Mouse (Mus musculus) layer of hippocampus, postnatal 10 days (tissue): ENCODE results near the gene Psma4. TPM values are rescaled to one million over a fixed set of nuclear protein-coding genes. Genes with fewer than 3 reads are reported as not detected.

Source experiments
- DNase-seq, 2 experiments: peaks; one replicate each; pipeline ENCODE4 v3.0.0; 2021; ENCODE audit warnings: low spot score in 2 of 2
- total RNA-seq, 2 experiments: library from RNA; stranded (reverse); gene quantifications; 2 replicates each; pipeline ENCODE4 v1.2.3; 2021

Gene Psma4
- total RNA-seq, 2 experiments from 2014 or later = 159 to 168 TPM

DNA sequence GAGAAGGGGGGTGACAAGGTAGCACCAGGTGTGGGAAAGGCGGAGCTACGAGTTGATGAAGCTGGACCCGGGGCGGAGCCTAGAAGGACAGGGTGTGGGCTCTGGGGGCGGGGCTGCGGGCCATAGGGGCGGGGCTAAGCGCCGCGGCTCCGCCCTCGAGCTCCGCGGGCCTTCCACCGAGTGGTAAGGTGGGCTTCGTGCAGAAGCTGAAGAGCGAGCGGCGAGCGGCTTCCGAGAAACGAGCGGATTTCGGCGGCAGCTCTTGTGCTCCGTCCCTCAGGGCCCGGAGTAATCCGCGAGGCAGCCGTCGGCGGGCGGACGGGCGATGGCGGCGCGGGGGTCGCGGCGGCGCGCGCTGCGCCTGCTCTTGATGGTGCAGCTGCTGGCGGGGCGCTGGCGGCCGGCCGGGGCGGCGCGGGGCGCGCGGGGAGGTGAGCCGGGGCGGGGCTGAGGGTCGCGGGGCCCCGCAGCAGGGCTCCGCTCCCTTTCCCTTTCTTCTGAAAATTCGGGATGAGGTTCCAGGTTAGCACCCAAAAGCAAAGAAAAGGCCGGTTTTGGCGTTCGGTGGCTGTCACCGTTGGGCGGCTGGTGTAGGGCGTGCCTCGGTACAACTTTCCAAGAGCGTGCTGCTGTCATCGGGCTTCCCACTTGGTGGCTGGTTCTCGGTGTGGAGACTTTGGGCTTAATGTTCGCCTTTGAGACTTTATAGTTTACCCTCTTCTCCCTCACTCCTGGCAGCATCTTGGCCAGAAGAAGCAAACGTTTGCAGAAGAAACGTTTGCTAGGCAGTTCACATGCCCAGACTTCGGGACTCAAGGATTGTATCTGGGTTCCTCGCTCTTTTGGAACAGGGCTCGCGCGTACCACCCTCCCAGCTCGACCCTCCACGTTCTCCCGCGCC is 31.0 kb downstream of the Psma4 start:
- DNase-seq = peak; percentile 29 to 50

DNA sequence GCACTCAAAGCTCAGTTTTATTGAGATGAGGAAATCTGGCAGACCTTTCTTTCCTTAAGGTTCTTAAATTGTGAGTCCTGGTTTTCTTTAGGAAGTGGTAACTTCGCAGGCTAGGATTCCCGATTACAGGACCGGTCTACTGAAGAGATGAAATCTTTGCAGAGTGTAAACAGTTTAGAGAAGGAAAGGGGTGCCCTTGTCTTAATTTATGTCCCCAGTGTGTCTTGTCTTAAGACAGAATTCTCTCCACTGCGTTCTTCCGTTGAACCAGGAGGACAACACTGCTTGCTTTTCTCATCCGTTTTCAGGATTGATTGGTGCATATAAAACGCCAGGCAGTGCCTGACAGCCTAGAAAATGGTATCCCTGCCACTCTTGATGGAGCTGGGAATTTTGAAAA is 31.8 kb downstream of the Psma4 start:
- DNase-seq = no peak

- no peak for DNase-seq
Measured at GRCm38 (mm10) chr9:54990362-54990761, 39.8 kb downstream of the Psma4 start.

DNA sequence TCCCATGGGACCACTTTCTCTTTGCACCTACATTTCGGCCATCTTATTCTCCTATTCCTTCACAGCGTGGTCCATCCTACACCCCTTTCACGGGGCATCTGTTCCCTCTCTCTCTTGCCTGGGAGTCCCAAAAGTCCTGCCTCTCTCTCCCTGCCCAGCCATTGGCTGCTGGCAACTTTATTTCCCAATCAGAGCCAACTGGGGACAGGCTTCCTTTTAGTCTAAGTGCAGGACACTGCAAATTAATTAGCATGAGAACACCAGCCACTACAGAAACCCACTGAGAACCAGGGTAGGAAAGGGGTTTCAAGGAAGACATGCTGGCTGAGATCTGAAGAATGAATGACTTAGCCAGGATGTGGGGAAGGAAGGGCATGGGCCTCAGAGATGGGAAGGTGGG is 43.8 kb downstream of the Psma4 start:
- no peak for DNase-seq

DNA sequence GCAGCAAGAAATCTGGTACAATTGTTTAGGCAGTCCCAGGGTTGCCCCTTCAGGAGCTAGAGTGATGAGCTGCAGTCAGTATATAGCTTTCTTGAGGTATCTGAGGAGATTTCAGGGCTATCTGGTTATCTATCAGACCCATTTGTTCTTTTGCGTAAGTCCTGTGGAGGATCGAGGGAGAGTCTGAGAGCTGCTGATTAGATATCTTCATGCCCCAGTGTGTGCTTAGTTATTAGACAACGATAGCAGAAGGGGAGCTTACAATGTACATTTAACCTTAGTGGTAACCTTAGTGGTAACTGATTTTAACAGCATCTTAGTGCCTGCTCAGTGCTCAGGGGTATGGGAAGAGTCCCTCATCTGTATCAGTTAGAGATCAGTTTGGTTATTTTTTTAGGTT is 45.1 kb downstream of the Psma4 start:
- no peak for DNase-seq

- no peak for DNase-seq
Measured at GRCm38 (mm10) chr9:55003609-55004008, 53.0 kb downstream of the Psma4 start.

Other genes with a start within 250 kb of the Psma4 start
- gene Wdr61, start 216.3 kb upstream of the Psma4 start, total RNA-seq = 10 to 100 TPM; 53.4 to 53.9 TPM
- gene Crabp1, start 186.0 kb upstream of the Psma4 start, total RNA-seq = 1 to 10 TPM; 5.5 to 5.7 TPM
- 10 to 100 TPM; 74.6 to 78.2 TPM for gene Ireb2, start 87.0 kb upstream of the Psma4 start, total RNA-seq
- gene Hykk, start 33.5 kb upstream of the Psma4 start, total RNA-seq = 1 to 10 TPM; 1.9 to 2.2 TPM
- under 1 TPM in 1 of 2 experiments, not detected in 1; 0.47 TPM for gene AY074887, start 208 bp downstream of the Psma4 start, total RNA-seq
- gene Chrna5, start 30.1 kb downstream of the Psma4 start, total RNA-seq = 10 to 100 TPM; 16.1 to 18.4 TPM
- 1 to 10 TPM; 1.2 to 1.7 TPM for gene Chrna3, start 75.8 kb downstream of the Psma4 start, total RNA-seq
- under 1 TPM in 1 of 2 experiments, not detected in 1; 0.11 TPM for gene Chrnb4, start 98.0 kb downstream of the Psma4 start, total RNA-seq
- gene Ube2q2, start 198.1 kb downstream of the Psma4 start, total RNA-seq = 10 to 100 TPM; 42.1 to 52.3 TPM